Mouse (Mus musculus): Measurements from ENCODE around the gene Gm17018. TPM values are rescaled to one million over a fixed set of nuclear protein-coding genes. Genes with fewer than 3 reads are reported as not detected.

Gene Gm17018
- total RNA-seq, 2 experiments from 2014 or later: 55.4 to 65.4 TPM

- DNase-seq (ENCODE audit: low spot score in 2 of 2): no peak
- no peak for TF ChIP-seq CTCF (conservative IDR thresholded peaks at IDR 0.05)
- Histone ChIP-seq H3K4me3 (no peak overlapping the region), H3K27ac (no peak overlapping the region)
Observed at GRCm38 (mm10) chr19:45565925-45566715, 5.7 kb downstream of the Gm17018 start.

DNA sequence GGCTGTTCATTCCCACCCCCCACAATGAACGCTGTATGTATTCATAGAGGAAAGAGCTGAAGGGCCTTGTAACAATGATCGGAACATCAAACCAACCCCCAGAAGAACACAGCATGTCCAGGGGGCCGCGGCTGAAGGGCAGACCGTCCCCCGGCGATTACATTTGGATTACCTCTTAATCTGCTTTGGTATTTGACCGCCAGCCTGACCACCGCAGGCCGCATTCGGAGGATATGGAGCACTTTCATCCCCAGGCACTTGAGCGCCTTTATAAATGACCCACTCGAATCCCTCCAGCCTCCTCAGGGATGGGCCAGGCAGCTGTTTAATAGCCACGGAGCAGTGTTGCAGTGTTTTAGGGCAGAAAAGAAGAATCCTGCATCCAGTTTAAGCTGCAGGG is 7.0 kb downstream of the Gm17018 start:
- H3K4me3 ChIP-seq: no peak overlapping the region
- no peak for TF ChIP-seq CTCF (conservative IDR thresholded peaks at IDR 0.05)
- H3K27ac ChIP-seq: no peak overlapping the region
- DNase-seq (ENCODE audit: low spot score in 2 of 2): no peak

DNA sequence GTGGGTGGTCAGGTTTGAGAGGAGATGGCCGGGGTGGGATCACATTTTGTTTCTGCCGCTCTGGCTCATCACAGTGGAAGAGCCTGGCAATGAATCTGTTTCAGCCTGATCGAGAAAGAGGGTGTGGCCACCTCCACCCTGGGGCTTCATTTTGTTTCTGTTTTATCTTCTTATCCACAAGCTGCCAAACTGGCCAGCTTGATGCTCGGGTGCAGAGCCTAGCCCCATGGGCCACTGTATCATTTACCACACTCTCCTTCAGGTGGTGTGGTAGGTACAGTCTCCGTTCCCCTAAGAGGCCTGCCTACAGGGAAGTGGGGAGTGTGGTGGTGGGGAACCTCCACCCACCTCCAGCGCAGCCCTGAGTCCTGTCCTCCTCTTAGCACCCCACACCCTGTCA is 12.6 kb downstream of the Gm17018 start:
- no peak for DNase-seq (ENCODE audit: low spot score in 2 of 2)
- no peak overlapping the region for H3K4me3 ChIP-seq
- no peak for TF ChIP-seq CTCF (conservative IDR thresholded peaks at IDR 0.05)
- no peak overlapping the region for H3K27ac ChIP-seq

- TF ChIP-seq CTCF (conservative IDR thresholded peaks at IDR 0.05): peak; percentile 90
- Histone ChIP-seq H3K27ac (0 out of 2 replicates have a peak overlapping the region, but pooled peaks have one; percentile 18), H3K4me3 (no peak overlapping the region)
- DNase-seq (ENCODE audit: low spot score in 2 of 2): peak; percentile 61 to 83
Observed at GRCm38 (mm10) chr19:45573861-45574267, 13.4 kb downstream of the Gm17018 start.

DNA sequence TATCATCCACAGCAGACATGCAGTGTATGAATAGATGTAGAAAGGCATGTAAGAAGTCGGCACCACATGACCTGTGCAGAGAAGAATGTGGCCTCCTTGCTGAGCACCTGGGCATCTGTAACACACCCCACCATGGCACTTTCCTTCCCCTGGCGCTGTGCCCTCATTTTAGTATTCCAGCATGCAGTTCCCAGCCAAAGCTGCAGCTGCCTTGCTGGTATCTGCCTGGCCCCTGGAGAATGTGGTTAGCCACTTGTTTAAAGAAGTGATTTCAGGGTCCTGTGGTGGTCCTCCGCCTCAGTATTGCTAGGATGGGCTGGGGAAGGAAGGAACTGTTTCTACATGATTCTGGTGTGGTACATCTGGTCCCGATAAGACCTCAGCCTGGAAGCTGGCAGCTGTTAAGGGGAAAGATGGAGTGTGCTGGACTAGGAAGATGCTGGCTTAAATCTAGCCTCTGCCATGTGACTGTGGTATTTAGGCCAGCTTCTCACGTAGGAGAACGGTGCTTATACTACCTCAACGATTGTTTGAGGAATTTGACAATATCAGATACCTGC is 14.0 kb downstream of the Gm17018 start:
- H3K4me3 ChIP-seq: no peak overlapping the region
- no peak for TF ChIP-seq CTCF (conservative IDR thresholded peaks at IDR 0.05)
- H3K27ac ChIP-seq: 0 out of 2 replicates have a peak overlapping the region, but pooled peaks have one; percentile 32
- DNase-seq (ENCODE audit: low spot score in 2 of 2): no peak

DNA sequence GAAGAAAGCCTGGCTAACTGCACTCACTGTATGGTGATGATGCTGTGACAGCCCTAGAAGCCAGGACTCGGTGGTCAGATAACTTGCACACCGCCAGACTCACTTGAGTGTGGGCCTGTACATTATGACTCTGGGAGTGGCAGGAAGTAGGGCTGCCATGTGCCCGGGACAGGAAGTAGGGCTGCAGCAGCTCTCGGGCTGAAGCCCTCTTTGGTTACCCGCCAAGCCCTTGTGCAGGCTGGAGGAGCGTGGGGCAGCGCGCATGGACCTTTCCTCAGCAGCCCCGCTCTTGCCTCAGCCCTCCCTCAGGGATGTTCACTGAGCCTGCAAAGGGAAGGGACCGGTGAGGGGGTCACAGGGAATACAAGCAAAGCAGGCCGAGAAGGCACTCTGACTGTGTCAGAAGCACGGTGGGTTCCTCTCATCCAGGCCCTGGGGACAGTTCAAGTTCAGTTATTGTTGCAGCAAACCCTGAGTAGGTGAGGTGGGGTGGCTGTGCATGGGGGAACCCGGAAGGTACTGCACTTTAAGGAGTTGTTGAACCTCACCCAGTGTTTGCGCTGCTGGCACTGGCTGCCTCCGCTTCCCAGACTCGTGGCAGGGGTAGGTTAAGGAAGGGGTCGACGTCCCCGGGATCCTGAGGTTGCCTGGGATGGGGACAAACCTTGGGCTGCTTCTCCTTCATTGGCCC is 14.7 kb downstream of the Gm17018 start:
- H3K4me3 ChIP-seq: no peak overlapping the region
- no peak overlapping the region for H3K27ac ChIP-seq
- TF ChIP-seq CTCF (conservative IDR thresholded peaks at IDR 0.05): no peak
- DNase-seq (ENCODE audit: low spot score in 2 of 2): no peak

GRCm38 (mm10) chr19:45575632-45576001 is 15.2 kb downstream of the Gm17018 start:
- H3K27ac ChIP-seq: no peak overlapping the region
- no peak for DNase-seq (ENCODE audit: low spot score in 2 of 2)
- H3K4me3 ChIP-seq: no peak overlapping the region
- TF ChIP-seq CTCF (conservative IDR thresholded peaks at IDR 0.05): no peak

GRCm38 (mm10) chr19:45577141-45577750 is 16.8 kb downstream of the Gm17018 start:
- H3K4me3 ChIP-seq: no peak overlapping the region
- TF ChIP-seq CTCF (conservative IDR thresholded peaks at IDR 0.05): no peak
- no peak for DNase-seq (ENCODE audit: low spot score in 2 of 2)
- no peak overlapping the region for H3K27ac ChIP-seq

DNA sequence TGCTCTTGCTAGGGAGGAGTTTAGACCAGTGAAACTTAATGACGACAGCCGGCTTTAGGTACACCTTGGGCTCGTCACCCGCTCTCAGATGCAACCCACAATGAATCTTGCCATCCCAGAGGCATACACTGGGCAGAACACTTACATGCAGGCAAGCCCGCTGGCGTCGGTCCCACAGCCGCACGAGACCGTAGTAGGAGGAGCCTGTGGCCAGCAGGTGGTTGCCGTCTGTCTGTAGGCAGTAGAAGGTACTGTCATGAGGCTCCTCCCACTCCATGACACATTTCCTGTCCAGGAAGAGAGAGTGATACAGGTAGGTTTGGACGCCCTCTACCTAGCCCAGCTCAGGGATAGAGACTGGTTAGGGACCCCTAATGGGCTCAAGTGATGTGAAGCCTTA is 18.6 kb downstream of the Gm17018 start:
- Histone ChIP-seq H3K4me3 (no peak overlapping the region), H3K27ac (no peak overlapping the region)
- no peak for DNase-seq (ENCODE audit: low spot score in 2 of 2)
- no peak for TF ChIP-seq CTCF (conservative IDR thresholded peaks at IDR 0.05)

DNA sequence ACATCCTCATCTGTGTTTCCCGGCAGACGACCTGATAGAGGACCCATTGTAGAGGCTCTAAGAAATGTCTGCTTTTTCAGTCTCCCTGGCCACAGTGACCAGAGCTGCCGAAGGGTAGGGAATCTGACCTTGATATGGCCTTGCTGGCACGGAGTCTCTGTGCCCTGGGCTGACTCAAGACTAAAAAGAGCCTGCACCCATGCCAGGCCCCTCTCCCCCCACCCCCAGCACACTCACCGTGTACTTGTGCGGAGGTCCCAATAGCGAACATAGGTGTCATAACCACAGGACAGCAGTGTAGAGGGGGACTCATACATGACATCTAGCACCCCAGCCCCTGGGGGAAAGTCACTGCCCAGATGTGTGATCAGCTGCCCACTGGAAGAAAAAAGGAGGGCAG is 19.0 kb downstream of the Gm17018 start:
- DNase-seq (ENCODE audit: low spot score in 2 of 2): no peak
- H3K27ac ChIP-seq: no peak overlapping the region
- no peak for TF ChIP-seq CTCF (conservative IDR thresholded peaks at IDR 0.05)
- H3K4me3 ChIP-seq: no peak overlapping the region

GRCm38 (mm10) chr19:45580235-45580634 is 19.8 kb downstream of the Gm17018 start:
- H3K27ac ChIP-seq: no peak overlapping the region
- no peak for DNase-seq (ENCODE audit: low spot score in 2 of 2)
- TF ChIP-seq CTCF (conservative IDR thresholded peaks at IDR 0.05): no peak
- H3K4me3 ChIP-seq: no peak overlapping the region

GRCm38 (mm10) chr19:45581257-45581656 is 20.8 kb downstream of the Gm17018 start:
- no peak overlapping the region for H3K4me3 ChIP-seq
- H3K27ac ChIP-seq: no peak overlapping the region
- DNase-seq (ENCODE audit: low spot score in 2 of 2): peak; percentile 40 to 54
- TF ChIP-seq CTCF (conservative IDR thresholded peaks at IDR 0.05): peak; percentile 79

DNA sequence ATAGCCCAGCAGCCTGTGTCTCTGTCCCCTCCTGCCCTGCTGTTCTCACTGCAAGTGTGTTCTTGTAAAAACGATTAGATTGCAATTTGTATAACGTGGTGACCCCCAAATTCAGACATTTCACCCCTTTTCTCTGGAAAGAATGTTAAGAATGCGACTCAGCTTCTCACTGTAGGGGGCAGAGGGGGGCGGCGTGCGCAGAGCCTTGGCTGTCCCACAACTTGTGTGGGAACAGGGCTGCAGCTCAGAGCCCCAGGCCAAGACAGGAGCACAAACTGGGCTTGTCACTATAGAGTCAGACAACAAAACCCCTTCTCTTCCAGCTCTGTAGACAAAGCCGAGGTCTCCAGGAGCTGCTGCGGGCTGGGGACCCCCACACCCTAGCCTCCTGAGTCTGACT is 21.7 kb downstream of the Gm17018 start:
- Histone ChIP-seq H3K27ac (no peak overlapping the region), H3K4me3 (no peak overlapping the region)
- no peak for DNase-seq (ENCODE audit: low spot score in 2 of 2)
- TF ChIP-seq CTCF (conservative IDR thresholded peaks at IDR 0.05): no peak
